Mouse (Mus musculus) embryonic fibroblast, embryonic 13.5 days (primary cell): ENCODE measurements around the gene Rps8.

ENCODE experiments used
- CTCF ChIP-seq: IDR thresholded peaks from 2 replicates; pipeline ENCODE4 v1.5.1; 2011; ENCODE audit warnings: mild to moderate bottlenecking, control low read depth, low read length, moderate library complexity, borderline replicate concordance; ENCODE audit not compliant: insufficient read depth
- POLR2A ChIP-seq: IDR thresholded peaks from 2 replicates; pipeline ENCODE4 v1.6.1; 2011; ENCODE audit warnings: low read depth, mild to moderate bottlenecking, control low read depth, low read length, moderate library complexity

GRCm38 (mm10) chr4:117109330-117109729 lies 46.7 kb downstream of the Rps8 start:
- TF ChIP-seq CTCF (no peak), POLR2A (no peak)
